Mouse (Mus musculus) urinary bladder, adult 18-20 months (tissue): ENCODE measurements around the gene Psmd12.
"Not testable (repeated sequence)": the region's sequence is repeated elsewhere in the genome, so short reads cannot be mapped to it uniquely, and the experiment has no call there.

ENCODE experiments used
- DNase-seq, 2 experiments: peaks; one replicate each; pipeline ENCODE4 v3.0.0; 2022; ENCODE audit warnings: low spot score in 2 of 2, mixed read lengths in 2 of 2

Gene Psmd12

GRCm38 (mm10) chr11:107462478-107462877, 16.8 kb upstream of the Psmd12 start:
- no peak for DNase-seq

- no peak for DNase-seq
Observed at GRCm38 (mm10) chr11:107463251-107463681, 16.0 kb upstream of the Psmd12 start.

- no peak for DNase-seq
Observed at GRCm38 (mm10) chr11:107464141-107464540, 15.1 kb upstream of the Psmd12 start.

GRCm38 (mm10) chr11:107465041-107465440, 14.2 kb upstream of the Psmd12 start:
- no peak for DNase-seq

- no peak for DNase-seq
Observed at GRCm38 (mm10) chr11:107465969-107466368, 13.3 kb upstream of the Psmd12 start.

- DNase-seq = no peak
Observed at GRCm38 (mm10) chr11:107466611-107467391, 12.5 kb upstream of the Psmd12 start.

GRCm38 (mm10) chr11:107468252-107469030, 10.8 kb upstream of the Psmd12 start:
- DNase-seq = no peak

GRCm38 (mm10) chr11:107469031-107469522, 10.2 kb upstream of the Psmd12 start:
- peak; percentile 57 to 60 for DNase-seq

GRCm38 (mm10) chr11:107469523-107470371, 9.5 kb upstream of the Psmd12 start:
- peak; percentile 39 to 80 for DNase-seq

GRCm38 (mm10) chr11:107470521-107471041, 8.7 kb upstream of the Psmd12 start, which contains the start of gene Pitpnc1:
Gene Pitpnc1, minus strand, starts transcription at chr11:107470699.
- DNase-seq = peak; percentile 78 to 82

GRCm38 (mm10) chr11:107471071-107471720, 8.1 kb upstream of the Psmd12 start:
- no peak for DNase-seq

GRCm38 (mm10) chr11:107472304-107472703, 7.0 kb upstream of the Psmd12 start:
- no peak for DNase-seq

- no peak for DNase-seq
Observed at GRCm38 (mm10) chr11:107473137-107473820, 6.0 kb upstream of the Psmd12 start.

- no peak for DNase-seq
Observed at GRCm38 (mm10) chr11:107479862-107480203, 549 bp downstream of the Psmd12 start.

GRCm38 (mm10) chr11:107484341-107484740, 5.1 kb downstream of the Psmd12 start:
- DNase-seq = no peak

- DNase-seq = no peak
Observed at GRCm38 (mm10) chr11:107502801-107503200, 23.5 kb downstream of the Psmd12 start.

GRCm38 (mm10) chr11:107504364-107504763, 25.1 kb downstream of the Psmd12 start:
- not testable (repeated sequence) for DNase-seq

- no peak for DNase-seq
Observed at GRCm38 (mm10) chr11:107506260-107506659, 27.0 kb downstream of the Psmd12 start.

- DNase-seq = no peak
Observed at GRCm38 (mm10) chr11:107509631-107510338, 30.5 kb downstream of the Psmd12 start.
